Mouse (Mus musculus) hindbrain, postnatal 0 days (tissue): Measurements from ENCODE around the gene Shf. TPM values are rescaled to one million over a fixed set of nuclear protein-coding genes. Genes with fewer than 3 reads are reported as not detected.

Experiments
- ATAC-seq: fragments of 200-750 bp; cut with Nextera tagmentation; 2 replicates; pipeline ENCODE4 v1.8.0; 2017; ENCODE audit warnings: mild to moderate bottlenecking, moderate TSS enrichment, moderate library complexity
- DNase-seq: peaks from one replicate; pipeline ENCODE4 v3.0.0-alpha.2; 2015; ENCODE audit warnings: low spot score
- H3K27ac ChIP-seq: fragments of 300-500 bp; sonication (generic); 2 replicates; pipeline ENCODE4 v1.5.1; 2014; ENCODE audit warnings: mild to moderate bottlenecking
- H3K27me3 ChIP-seq: fragments of 300-500 bp; sonication (generic); 2 replicates; pipeline ENCODE4 v1.6.1; 2014; ENCODE audit warnings: low read length, mixed read lengths; ENCODE audit not compliant: insufficient read depth
- H3K36me3 ChIP-seq: fragments of 300-500 bp; sonication (generic); 2 replicates; pipeline ENCODE4 v1.6.1; 2014; ENCODE audit warnings: low read length, mixed read lengths; ENCODE audit not compliant: insufficient read depth
- H3K4me1 ChIP-seq: fragments of 300-500 bp; sonication (generic); 2 replicates; pipeline ENCODE4 v1.6.1; 2014; ENCODE audit warnings: antibody characterized with exemption, low read length, mixed read lengths; ENCODE audit not compliant: insufficient read depth
- H3K4me2 ChIP-seq: fragments of 300-500 bp; sonication (generic); 2 replicates; pipeline ENCODE4 v1.6.1; 2014; ENCODE audit warnings: low read depth, mild to moderate bottlenecking, low read length, moderate library complexity, mixed read lengths
- H3K4me3 ChIP-seq: fragments of 300-500 bp; sonication (generic); 2 replicates; pipeline ENCODE4 v1.5.1; 2014; ENCODE audit warnings: low read length
- H3K9ac ChIP-seq: fragments of 300-500 bp; sonication (generic); replicated peaks from 2 replicates; pipeline ENCODE4 v1.6.1; 2014; ENCODE audit warnings: mild to moderate bottlenecking, low read length, moderate library complexity, mixed read lengths
- H3K9me3 ChIP-seq: fragments of 300-500 bp; sonication (generic); 2 replicates; pipeline ENCODE4 v1.6.1; 2016; ENCODE audit warnings: low read length, mixed read lengths
- CTCF ChIP-seq: IDR thresholded peaks from 2 replicates; pipeline ENCODE4 v1.5.1; 2016; ENCODE audit warnings: antibody characterized with exemption, control low read depth, low read depth
- WGBS: fragments of 180-500 bp; shearing (Covaris S2); extraction: QIAGEN DNeasy Blood & Tissue Kit; methylation state at CpG from one replicate; pipeline ENCODE4 v1.1.7; 2014; 5-methylcytosine and 5-hydroxymethylcytosine counted together
- polyA plus RNA-seq: library from polyadenylated mRNA; unstranded; fragments of >200 nt; fragmentation: Nextera tagmentation; extraction: Ambion mirVana; gene quantifications from 2 replicates; pipeline ENCODE4 v1.2.1, GENCODE M21; 2015
- total RNA-seq: library from RNA; depleted of rRNA; stranded (reverse); fragments of >200 nt; gene quantifications from 2 replicates; pipeline ENCODE4 v1.2.3, GENCODE M21; 2014

Gene Shf
- total and polyA plus RNA-seq, 2 experiments from 2014 or later, result 12.2 to 134 TPM

DNA sequence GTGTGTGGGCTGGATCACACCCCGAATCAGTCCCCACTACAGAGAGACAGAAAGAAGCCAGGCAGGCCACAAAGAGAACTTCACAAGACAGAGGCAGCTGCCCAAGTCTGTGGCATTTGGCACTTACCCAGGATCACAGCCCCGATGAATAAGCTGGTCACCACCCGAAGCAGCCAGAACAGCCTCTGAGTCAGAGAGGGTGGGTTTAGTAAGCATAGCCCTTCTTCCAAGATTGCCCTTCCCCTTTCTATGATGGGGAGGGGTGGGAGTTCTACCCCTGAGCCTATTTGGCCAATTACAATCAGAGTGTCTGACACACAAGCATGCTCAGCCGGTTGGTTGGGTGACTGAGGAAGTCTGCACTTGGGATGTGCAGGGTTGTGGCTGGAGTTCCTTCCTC, 62.8 kb downstream of the Shf start:
- ATAC-seq (peak; percentile 58), DNase-seq (peak; percentile 76)
- 38% methylated on average over 4 of the region's 4 CpGs for WGBS
- Histone ChIP-seq H3K9me3 (no peaks in the 10 kb centered on the region), H3K27ac (no peak overlapping the region), H3K27me3 (0 out of 2 replicates have a peak, but pooled peaks cover 5% of the 10 kb centered on the region), H3K4me1 (peaks cover 11% of the 10 kb centered on the region), H3K9ac (no peak overlapping the region), H3K4me3 (no peak overlapping the region), H3K4me2 (no peak overlapping the region), H3K36me3 (no peaks in the 10 kb centered on the region)
- no peak for TF ChIP-seq CTCF

DNA sequence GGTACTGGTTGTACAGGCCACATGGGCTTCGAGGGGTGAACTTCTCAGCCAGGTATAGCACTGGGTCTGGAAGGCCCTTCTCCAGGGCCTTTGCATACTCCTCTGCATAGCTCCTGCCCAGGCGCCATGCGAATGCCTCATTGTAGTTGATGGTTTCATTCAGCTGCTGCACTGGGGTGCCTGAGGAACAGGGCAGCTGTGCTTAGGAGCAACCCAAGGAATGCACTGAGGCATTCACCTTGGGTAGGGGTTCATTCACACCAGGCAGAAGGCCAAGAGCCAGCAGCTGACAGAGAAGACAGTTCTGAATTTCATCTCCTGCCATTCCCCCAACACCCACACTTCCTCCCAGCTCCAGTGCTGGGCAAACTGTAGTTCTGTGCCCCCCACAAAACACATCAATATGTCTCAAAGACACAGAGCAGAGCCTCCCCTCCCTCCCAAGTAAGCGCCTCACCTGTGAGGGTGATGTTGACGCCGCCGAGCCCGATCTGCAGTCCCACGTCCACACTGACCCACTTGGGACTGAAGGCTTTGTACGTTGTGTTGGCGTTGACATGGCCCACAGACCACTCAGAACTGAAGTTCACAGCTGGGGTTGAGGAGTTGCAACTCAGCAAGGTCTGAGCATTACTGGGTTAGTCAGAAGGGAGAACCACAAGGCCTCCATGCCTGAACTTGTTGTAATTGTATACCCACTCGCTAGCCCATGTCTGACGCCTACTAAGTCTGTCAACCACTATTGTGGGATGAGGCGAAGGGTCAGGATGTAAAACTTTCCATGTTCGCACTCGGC, 63.7 kb downstream of the Shf start:
- WGBS, result 89% methylated on average over 16 of the region's 16 CpGs
- H3K4me3 ChIP-seq, result no peak overlapping the region
- H3K27me3 ChIP-seq, result peaks cover 9% of the 10 kb centered on the region
- no peak for ATAC-seq
- no peak overlapping the region for H3K27ac ChIP-seq
- no peaks in the 10 kb centered on the region for H3K9me3 ChIP-seq
- H3K4me1 ChIP-seq, result peaks cover 16% of the 10 kb centered on the region
- H3K4me2 ChIP-seq, result no peak overlapping the region
- no peak for TF ChIP-seq CTCF
- H3K9ac ChIP-seq, result no peak overlapping the region
- no peak for DNase-seq
- no peaks in the 10 kb centered on the region for H3K36me3 ChIP-seq

DNA sequence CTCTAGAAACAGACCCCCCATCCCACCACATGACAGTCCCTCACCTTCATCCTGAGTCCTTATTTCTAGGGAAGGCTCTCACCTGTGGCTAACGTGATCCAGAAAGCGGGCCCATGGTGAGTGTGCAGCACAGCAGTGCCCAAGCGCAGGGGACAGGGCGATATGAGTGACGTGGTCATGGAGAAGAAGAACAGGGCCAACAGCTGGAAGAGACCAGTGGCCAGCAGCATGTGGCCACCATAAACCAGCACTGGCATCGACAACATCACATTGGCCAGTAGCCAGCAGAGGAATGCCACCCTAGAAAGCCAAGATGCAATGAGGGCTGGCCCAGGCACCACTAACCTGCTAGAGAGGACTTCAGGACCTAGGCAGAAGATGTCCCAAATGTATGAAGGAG, 64.4 kb downstream of the Shf start:
- Histone ChIP-seq H3K4me3 (no peak overlapping the region), H3K36me3 (no peaks in the 10 kb centered on the region), H3K4me1 (peaks cover 16% of the 10 kb centered on the region), H3K9me3 (no peaks in the 10 kb centered on the region), H3K4me2 (no peak overlapping the region), H3K27me3 (peaks cover 14% of the 10 kb centered on the region), H3K9ac (no peak overlapping the region), H3K27ac (no peak overlapping the region)
- no peak for TF ChIP-seq CTCF
- ATAC-seq, result no peak
- 84% methylated on average over 6 of the region's 6 CpGs for WGBS
- no peak for DNase-seq

DNA sequence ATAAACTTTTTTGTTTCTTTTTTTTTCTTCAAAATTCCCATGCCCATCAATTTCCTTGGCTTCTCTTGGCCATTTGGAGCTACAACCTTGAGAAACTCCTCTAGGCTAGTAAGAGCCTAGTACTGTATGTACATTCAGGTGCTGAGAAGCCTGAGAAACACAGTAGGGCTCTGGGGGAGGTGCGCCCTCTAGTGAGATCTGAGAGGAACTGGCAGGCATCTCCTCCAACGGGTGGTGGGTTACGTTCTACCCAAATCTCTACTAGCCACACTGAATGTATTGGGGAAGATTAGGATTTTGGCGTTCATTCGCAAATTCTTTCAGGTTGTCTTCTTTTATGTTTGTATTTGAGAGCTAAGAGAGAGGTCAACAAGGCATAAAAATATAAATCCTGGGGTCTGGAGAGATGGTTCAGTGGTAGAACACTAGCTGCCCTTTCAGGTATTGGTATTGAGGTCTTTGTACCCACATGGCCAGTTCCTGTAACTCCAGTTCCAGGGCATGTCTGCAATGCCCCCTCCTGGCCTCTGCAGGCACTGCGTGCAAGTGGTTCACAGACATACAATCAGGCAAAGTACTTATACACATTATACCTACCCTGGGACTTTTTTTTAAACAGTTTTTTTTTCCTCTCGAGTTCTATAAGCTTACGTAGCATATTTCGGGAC, 66.3 kb downstream of the Shf start:
- Histone ChIP-seq H3K27ac (no peak overlapping the region), H3K36me3 (no peaks in the 10 kb centered on the region), H3K9me3 (no peaks in the 10 kb centered on the region), H3K4me2 (peak overlapping the region; percentile 89), H3K4me1 (peaks cover 23% of the 10 kb centered on the region), H3K27me3 (peaks cover 26% of the 10 kb centered on the region), H3K9ac (no peak overlapping the region), H3K4me3 (peak overlapping the region; percentile 43; the same call in 1 of the 2 replicates)
- TF ChIP-seq CTCF, result peak; percentile 77
- ATAC-seq (peak; percentile 57; the same call in 1 of the 2 replicates), DNase-seq (peak; percentile 88)
- WGBS, result 12% methylated on average over 9 of the region's 9 CpGs

DNA sequence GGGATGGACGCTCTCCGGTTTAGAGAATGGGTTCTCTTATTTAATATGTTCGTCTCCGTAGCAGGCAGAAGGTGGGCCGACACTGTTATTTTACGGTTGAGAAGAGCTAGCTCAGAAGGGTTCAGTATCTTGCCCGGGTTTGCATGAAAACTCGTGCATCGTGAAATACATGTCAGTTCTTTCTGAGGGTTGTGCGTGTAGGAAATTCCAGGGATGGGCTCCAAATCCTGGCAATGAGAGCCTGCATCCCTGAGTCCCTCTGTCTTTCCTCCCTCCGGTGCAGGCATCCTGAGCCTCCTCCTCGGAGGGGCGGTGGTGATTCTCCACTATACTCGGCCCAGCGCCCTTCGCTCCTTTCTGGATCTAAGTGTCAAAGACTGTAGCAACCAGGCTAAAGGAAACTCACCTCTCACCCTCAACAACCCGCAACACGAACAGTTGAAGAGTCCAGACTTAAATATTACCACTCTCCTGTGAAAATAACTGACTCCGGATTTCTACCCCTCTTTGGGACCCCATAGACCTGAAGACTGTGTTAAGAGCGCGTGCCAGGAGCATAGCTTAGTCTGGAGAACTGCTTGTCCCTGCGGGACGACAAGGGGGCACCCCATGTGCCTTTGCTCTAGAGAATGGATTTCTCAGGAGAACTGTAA, 66.9 kb downstream of the Shf start:
- H3K36me3 ChIP-seq, result no peaks in the 10 kb centered on the region
- no peak overlapping the region for H3K27ac ChIP-seq
- peak overlapping the region; percentile 43 for H3K4me3 ChIP-seq
- no peak for ATAC-seq
- H3K4me1 ChIP-seq, result peaks cover 29% of the 10 kb centered on the region
- H3K27me3 ChIP-seq, result peaks cover 32% of the 10 kb centered on the region
- no peaks in the 10 kb centered on the region for H3K9me3 ChIP-seq
- H3K4me2 ChIP-seq, result peak overlapping the region; percentile 89
- TF ChIP-seq CTCF, result no peak
- WGBS, result 5% methylated on average over 23 of the region's 23 CpGs
- H3K9ac ChIP-seq, result peak overlapping the region; percentile 43
- DNase-seq, result no peak

DNA sequence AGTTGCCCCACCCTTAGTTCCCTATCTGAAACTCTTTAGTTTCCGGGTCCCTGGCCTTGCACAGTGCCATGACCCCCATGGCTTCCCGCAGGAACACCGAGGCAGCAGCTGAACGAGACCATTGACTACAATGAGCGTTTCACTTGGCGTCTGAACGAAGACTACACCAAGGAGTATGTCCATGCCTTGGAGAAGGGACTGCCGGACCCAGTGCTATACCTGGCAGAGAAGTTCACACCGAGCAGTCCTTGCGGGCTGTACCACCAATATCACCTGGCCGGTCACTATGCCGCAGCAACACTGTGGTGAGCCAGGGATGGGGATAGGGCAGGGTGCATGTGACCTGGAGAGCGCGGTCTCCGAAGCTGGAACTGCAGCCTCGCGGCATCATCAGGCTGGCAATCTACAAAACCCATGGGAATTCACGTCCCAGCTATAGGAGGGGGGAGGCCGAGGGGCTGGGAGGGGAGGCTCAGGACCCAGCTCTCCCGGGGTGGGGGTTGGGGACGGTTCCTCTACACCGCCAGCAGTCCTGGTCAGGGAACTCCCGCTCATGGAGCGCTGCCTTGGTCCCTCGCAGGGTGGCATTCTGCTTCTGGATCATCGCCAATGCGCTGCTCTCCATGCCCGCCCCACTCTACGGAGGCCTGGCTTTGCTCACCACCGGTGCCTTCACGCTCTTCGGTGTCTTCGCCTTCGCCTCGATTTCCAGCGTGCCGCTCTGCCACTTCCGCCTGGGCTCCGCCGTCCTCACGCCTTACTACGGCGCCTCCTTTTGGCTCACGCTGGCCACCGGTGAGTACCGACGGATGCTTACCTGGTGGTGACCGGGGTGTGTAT, 67.7 kb downstream of the Shf start:
- Histone ChIP-seq H3K36me3 (no peaks in the 10 kb centered on the region), H3K4me2 (peak overlapping the region; percentile 89), H3K27me3 (peaks cover 33% of the 10 kb centered on the region), H3K9me3 (no peaks in the 10 kb centered on the region), H3K4me3 (peak overlapping the region; percentile 43), H3K27ac (no peak overlapping the region), H3K9ac (peak overlapping the region; percentile 43), H3K4me1 (peaks cover 29% of the 10 kb centered on the region)
- under 1% methylated on average over 48 of the region's 48 CpGs for WGBS
- 0 out of 2 replicates have a peak, but pooled peaks have one; percentile 5 for TF ChIP-seq CTCF
- peak; percentile 67 for DNase-seq
- ATAC-seq, result peak; percentile 61
